Mouse (Mus musculus): ENCODE measurements around the gene Csnk2b. TPM values are rescaled to one million over a fixed set of nuclear protein-coding genes. Genes with fewer than 3 reads are reported as not detected.

Gene Csnk2b
- total RNA-seq (2021): 100 to 1,000 TPM; 174 to 177 TPM

GRCm38 (mm10) chr17:35121871-35122303, at the start of gene Csnk2b:
Gene Csnk2b (minus strand): TSS chr17:35122053.
- intact Hi-C loops (cut with DNase I): loop anchor here (5.0 kb wide), 2 partner anchors 100 to 115 kb away; partner anchors contain the start of gene Nfkbil1
- DNase-seq (ENCODE audit: low spot score in 2 of 2): peak; percentile 67 to 69

- intact Hi-C loops (cut with DNase I): no loop called here
- DNase-seq (ENCODE audit: low spot score in 2 of 2): no peak
Measured at GRCm38 (mm10) chr17:35168541-35169207, 46.8 kb upstream of the Csnk2b start.

- intact Hi-C loops (cut with DNase I): no loop called here
- DNase-seq (ENCODE audit: low spot score in 2 of 2): no peak
Measured at GRCm38 (mm10) chr17:35167794-35168193, 45.9 kb upstream of the Csnk2b start.

- intact Hi-C loops (cut with DNase I): no loop called here
- peak in 1 of 2 experiments; percentile 46 for DNase-seq (ENCODE audit: low spot score in 2 of 2)
Measured at GRCm38 (mm10) chr17:35166352-35167035, 44.6 kb upstream of the Csnk2b start.

- intact Hi-C loops (cut with DNase I): loop anchor here (2.0 kb wide), 1 partner anchor 71 kb away; no protein-coding TSS in a partner anchor
Measured at GRCm38 (mm10) chr17:35165451-35166155, 43.8 kb upstream of the Csnk2b start.

GRCm38 (mm10) chr17:35164568-35165450, 43.0 kb upstream of the Csnk2b start, which contains the start of gene Prrc2a:
Gene Prrc2a (minus strand): TSS chr17:35164897.
- intact Hi-C loops (cut with DNase I): loop anchor here (1.0 to 2.0 kb wide), 2 partner anchors 30 to 72 kb away; partner anchors contain the start of gene Bag6
- peak; percentile 99 for DNase-seq (ENCODE audit: low spot score in 2 of 2)

More at GRCm38 (mm10) chr17:35165451-35166155, 43.8 kb upstream of the Csnk2b start:
- no peak for DNase-seq (ENCODE audit: low spot score in 2 of 2)

GRCm38 (mm10) chr17:35164218-35164567, 42.3 kb upstream of the Csnk2b start:
- intact Hi-C loops (cut with DNase I): loop anchor here (1.0 to 2.0 kb wide), 2 partner anchors 29 to 73 kb away; partner anchors contain the start of gene Bag6
- no peak for DNase-seq (ENCODE audit: low spot score in 2 of 2)

- DNase-seq (ENCODE audit: low spot score in 2 of 2): no peak
- intact Hi-C loops (cut with DNase I): loop anchor here (1.0 to 2.0 kb wide), 2 partner anchors 28 to 73 kb away; partner anchors contain the start of gene Bag6
Measured at GRCm38 (mm10) chr17:35163326-35164081, 41.7 kb upstream of the Csnk2b start.

GRCm38 (mm10) chr17:35162730-35163129, 40.9 kb upstream of the Csnk2b start:
- intact Hi-C loops (cut with DNase I): no loop called here
- no peak for DNase-seq (ENCODE audit: low spot score in 2 of 2)

- no peak for DNase-seq (ENCODE audit: low spot score in 2 of 2)
- intact Hi-C loops (cut with DNase I): no loop called here
Measured at GRCm38 (mm10) chr17:35162121-35162520, 40.3 kb upstream of the Csnk2b start.

- DNase-seq (ENCODE audit: low spot score in 2 of 2): no peak
- intact Hi-C loops (cut with DNase I): no loop called here
Measured at GRCm38 (mm10) chr17:35161421-35161820, 39.6 kb upstream of the Csnk2b start.

GRCm38 (mm10) chr17:35159638-35160037, 37.8 kb upstream of the Csnk2b start:
- intact Hi-C loops (cut with DNase I): no loop called here
- no peak for DNase-seq (ENCODE audit: low spot score in 2 of 2)

GRCm38 (mm10) chr17:35158850-35159593, 37.2 kb upstream of the Csnk2b start:
- intact Hi-C loops (cut with DNase I): no loop called here
- no peak for DNase-seq (ENCODE audit: low spot score in 2 of 2)

GRCm38 (mm10) chr17:35157661-35158175, 35.9 kb upstream of the Csnk2b start:
- no peak for DNase-seq (ENCODE audit: low spot score in 2 of 2)
- intact Hi-C loops (cut with DNase I): no loop called here

- no peak for DNase-seq (ENCODE audit: low spot score in 2 of 2)
- intact Hi-C loops (cut with DNase I): no loop called here
Measured at GRCm38 (mm10) chr17:35157254-35157653, 35.4 kb upstream of the Csnk2b start.

GRCm38 (mm10) chr17:35156461-35157200, 34.8 kb upstream of the Csnk2b start:
- intact Hi-C loops (cut with DNase I): no loop called here
- DNase-seq (ENCODE audit: low spot score in 2 of 2): no peak

- intact Hi-C loops (cut with DNase I): no loop called here
- DNase-seq (ENCODE audit: low spot score in 2 of 2): no peak
Measured at GRCm38 (mm10) chr17:35155451-35155850, 33.6 kb upstream of the Csnk2b start.

Measured in left cerebral cortex, postnatal 36 days (tissue).